Mouse (Mus musculus): ENCODE results near the gene Wdr24. TPM values are rescaled to one million over a fixed set of nuclear protein-coding genes. Genes with fewer than 3 reads are reported as not detected.
"Not testable (repeated sequence)": the region's sequence is repeated elsewhere in the genome, so short reads cannot be mapped to it uniquely, and the experiment has no call there.

The Wdr24 gene
- polyA plus RNA-seq, 1 experiment from 2014 or later = 27.4 TPM

DNA sequence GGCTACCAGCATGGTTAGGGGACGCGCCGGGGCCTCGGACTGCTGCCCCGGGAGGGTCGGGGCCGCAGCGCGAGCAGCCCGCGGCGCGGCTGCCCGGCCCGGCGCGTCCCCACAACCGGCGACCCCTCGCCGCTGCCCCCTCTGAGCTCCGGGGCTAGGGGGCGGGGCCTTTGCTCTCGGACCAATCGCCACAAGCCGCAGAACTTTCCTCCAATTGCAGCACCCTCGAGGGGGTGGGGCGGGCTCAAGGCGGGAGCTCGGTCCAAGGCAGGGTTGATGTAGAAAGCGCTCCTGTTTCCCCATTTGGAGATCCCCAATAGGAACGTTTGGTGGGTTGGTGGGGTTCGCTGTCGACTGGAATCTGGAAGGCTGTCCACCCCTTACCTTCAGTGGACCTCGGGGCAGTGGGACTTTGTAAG is 26.5 kb upstream of the Wdr24 start, which contains the start of gene Metrn:
Gene Metrn, minus strand, starts transcription at position 186 of the 419 bp plus-strand sequence.
- Histone ChIP-seq H3K4me1 (ENCODE audit: control insufficient read depth, insufficient read depth, low read length) (peaks cover 45% of the 10 kb centered on the region), H3K27me3 (ENCODE audit: control insufficient read depth, insufficient read depth, low read length) (no peaks in the 10 kb centered on the region)
- WGBS = under 1% methylated on average over 34 of the region's 35 CpGs

DNA sequence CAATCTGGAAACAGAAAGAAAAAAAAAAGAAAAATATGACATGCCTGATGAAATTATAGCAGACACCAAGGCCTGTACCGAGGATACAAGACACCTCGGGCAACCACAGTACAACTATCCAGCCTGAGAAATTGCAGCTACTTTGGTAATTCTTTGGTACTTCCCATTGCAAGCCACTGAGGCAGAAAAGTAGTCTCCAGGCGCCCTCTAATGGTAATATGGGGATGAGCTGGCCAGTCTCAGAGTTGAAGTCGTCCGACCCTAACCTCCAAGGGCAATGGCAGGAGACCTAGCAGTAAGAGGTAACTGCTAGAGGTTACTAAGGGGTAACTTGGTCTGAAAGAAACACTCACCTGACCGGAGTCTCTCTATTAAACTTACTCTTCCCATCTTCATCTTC is 22.4 kb upstream of the Wdr24 start:
- 8% methylated on average over 6 of the region's 6 CpGs for WGBS
- ATAC-seq (ENCODE audit: low FRiP score) = no peak
- no peak overlapping the region for H3K4me2 ChIP-seq

More for the DNA sequence above, 26.5 kb upstream of the Wdr24 start, which contains the start of gene Metrn:
- ATAC-seq (ENCODE audit: low FRiP score) (peak; percentile 76), DNase-seq (ENCODE audit: low spot score, missing footprints) (peak; percentile 96)
- Histone ChIP-seq H3K9ac (ENCODE audit: low read length) (peak within 1 kb of the TSS; percentile 87), H3K4me3 (ENCODE audit: low read depth, low read length) (peak within 1 kb of the TSS; percentile 89), H3K4me2 (peak within 1 kb of the TSS; percentile 98), H3K9me3 (ENCODE audit: control insufficient read depth, low read length) (no peaks in the 10 kb centered on the region), H3K36me3 (ENCODE audit: control insufficient read depth, insufficient read depth, low read length) (no peaks in the 10 kb centered on the region), H3K27ac (ENCODE audit: low read depth, low read length) (peak within 1 kb of the TSS; percentile 75)

DNA sequence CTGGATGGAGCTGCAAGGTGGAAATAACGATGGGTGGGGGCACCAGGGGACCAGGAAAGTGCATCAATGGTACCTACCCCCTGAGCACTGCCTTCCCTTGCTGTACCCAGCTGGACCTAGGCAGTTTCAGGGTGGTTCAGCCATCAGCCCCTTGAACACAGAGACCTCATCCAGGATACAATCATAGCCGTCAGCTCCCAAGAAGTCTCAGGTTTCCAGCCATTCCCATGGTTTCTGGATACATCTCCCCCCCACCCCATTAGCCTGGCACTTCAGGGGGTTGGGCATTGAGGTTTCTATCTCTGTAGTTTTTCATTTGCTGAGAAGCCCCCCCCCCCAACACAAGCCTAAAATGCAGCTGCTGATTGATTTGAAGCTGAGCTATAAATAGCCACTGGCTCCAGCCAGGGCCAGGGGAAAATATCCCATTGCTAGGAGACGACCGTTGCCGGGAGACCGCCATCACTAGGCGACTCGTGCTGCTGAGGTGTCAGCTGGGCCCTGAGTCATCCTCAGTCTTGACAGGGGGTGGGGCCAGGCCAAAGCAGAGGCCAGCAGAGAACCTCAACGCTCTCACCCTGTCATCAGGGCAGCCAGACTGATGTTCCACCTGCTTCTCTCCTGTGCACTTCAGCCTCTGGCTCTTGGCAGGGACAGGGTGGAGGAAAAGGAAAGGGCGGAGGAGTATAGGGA is 20.5 kb upstream of the Wdr24 start:
- Histone ChIP-seq H3K36me3 (ENCODE audit: control insufficient read depth, insufficient read depth, low read length) (no peaks in the 10 kb centered on the region), H3K27ac (ENCODE audit: low read depth, low read length) (peak overlapping the region; percentile 88), H3K9me3 (ENCODE audit: control insufficient read depth, low read length) (no peaks in the 10 kb centered on the region), H3K4me3 (ENCODE audit: low read depth, low read length) (no peak overlapping the region; the same call in 1 of the 2 replicates), H3K9ac (ENCODE audit: low read length) (peak overlapping the region; percentile 36), H3K27me3 (ENCODE audit: control insufficient read depth, insufficient read depth, low read length) (no peaks in the 10 kb centered on the region), H3K4me2 (peak overlapping the region; percentile 39), H3K4me1 (ENCODE audit: control insufficient read depth, insufficient read depth, low read length) (peaks cover 21% of the 10 kb centered on the region)
- ATAC-seq (ENCODE audit: low FRiP score) = peak; percentile 94
- 11% methylated on average over 10 of the region's 10 CpGs for WGBS
- peak; percentile 98 for DNase-seq (ENCODE audit: low spot score, missing footprints)

More for the DNA sequence above, 22.4 kb upstream of the Wdr24 start:
- Histone ChIP-seq H3K4me1 (ENCODE audit: control insufficient read depth, insufficient read depth, low read length) (peaks cover 30% of the 10 kb centered on the region), H3K27ac (ENCODE audit: low read depth, low read length) (no peak overlapping the region), H3K9ac (ENCODE audit: low read length) (no peak overlapping the region), H3K27me3 (ENCODE audit: control insufficient read depth, insufficient read depth, low read length) (no peaks in the 10 kb centered on the region), H3K36me3 (ENCODE audit: control insufficient read depth, insufficient read depth, low read length) (no peaks in the 10 kb centered on the region), H3K4me3 (ENCODE audit: low read depth, low read length) (no peak overlapping the region), H3K9me3 (ENCODE audit: control insufficient read depth, low read length) (no peaks in the 10 kb centered on the region)
- DNase-seq (ENCODE audit: low spot score, missing footprints) = peak; percentile 97

DNA sequence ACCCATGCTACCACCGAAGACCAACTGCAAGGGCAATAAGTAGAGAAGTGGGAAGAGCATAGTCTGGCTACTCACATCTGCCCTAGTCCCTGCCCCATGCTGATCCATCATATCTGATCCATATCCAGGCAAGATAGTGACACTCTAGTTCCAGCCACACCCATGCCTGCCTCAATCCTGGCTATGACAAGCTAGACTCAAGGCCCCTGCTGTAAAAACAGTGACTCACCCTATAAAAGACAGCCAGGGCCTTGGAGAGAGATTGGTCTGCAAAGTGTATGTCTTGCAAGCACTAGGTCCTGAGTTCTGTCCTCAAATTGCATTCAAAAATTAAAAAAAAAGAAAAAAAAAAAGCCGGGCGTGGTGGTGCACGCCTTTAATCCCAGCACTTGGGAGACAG is 16.9 kb upstream of the Wdr24 start:
- Histone ChIP-seq H3K4me3 (ENCODE audit: low read depth, low read length) (no peak overlapping the region), H3K27me3 (ENCODE audit: control insufficient read depth, insufficient read depth, low read length) (no peaks in the 10 kb centered on the region), H3K9ac (ENCODE audit: low read length) (no peak overlapping the region), H3K9me3 (ENCODE audit: control insufficient read depth, low read length) (no peaks in the 10 kb centered on the region), H3K4me1 (ENCODE audit: control insufficient read depth, insufficient read depth, low read length) (peaks cover 38% of the 10 kb centered on the region), H3K36me3 (ENCODE audit: control insufficient read depth, insufficient read depth, low read length) (no peaks in the 10 kb centered on the region), H3K27ac (ENCODE audit: low read depth, low read length) (no peak overlapping the region), H3K4me2 (no peak overlapping the region)
- 87% methylated on average over 4 of the region's 4 CpGs for WGBS
- no peak for DNase-seq (ENCODE audit: low spot score, missing footprints)
- ATAC-seq (ENCODE audit: low FRiP score) = no peak

DNA sequence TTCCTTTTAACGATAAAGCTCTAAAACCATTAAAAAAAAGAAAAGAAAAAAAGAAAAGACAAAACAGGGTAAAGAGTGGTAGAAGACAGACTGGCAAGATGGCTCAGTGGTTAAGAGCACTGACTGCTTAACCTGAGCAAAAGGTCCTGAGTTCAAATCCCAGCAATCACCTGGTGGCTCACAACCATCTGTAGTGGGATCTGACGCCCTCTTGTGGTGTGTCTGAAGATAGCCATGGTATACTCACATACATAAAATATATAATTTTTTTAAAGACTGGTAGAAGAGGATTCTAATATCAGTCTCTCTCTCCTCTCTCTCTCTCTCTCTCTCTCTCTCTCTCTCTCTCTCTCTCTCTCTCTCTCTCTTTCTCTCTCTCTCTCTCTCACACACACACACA is 16.0 kb upstream of the Wdr24 start:
- not testable (repeated sequence) for H3K27me3 ChIP-seq (ENCODE audit: control insufficient read depth, insufficient read depth, low read length); H3K9ac ChIP-seq (ENCODE audit: low read length); H3K9me3 ChIP-seq (ENCODE audit: control insufficient read depth, low read length); H3K36me3 ChIP-seq (ENCODE audit: control insufficient read depth, insufficient read depth, low read length); DNase-seq (ENCODE audit: low spot score, missing footprints); ATAC-seq (ENCODE audit: low FRiP score); H3K27ac ChIP-seq (ENCODE audit: low read depth, low read length); H3K4me2 ChIP-seq; H3K4me3 ChIP-seq (ENCODE audit: low read depth, low read length)
- peaks cover 33% of the 10 kb centered on the region for H3K4me1 ChIP-seq (ENCODE audit: control insufficient read depth, insufficient read depth, low read length)
- 52% methylated on average over 2 of the region's 2 CpGs for WGBS

DNA sequence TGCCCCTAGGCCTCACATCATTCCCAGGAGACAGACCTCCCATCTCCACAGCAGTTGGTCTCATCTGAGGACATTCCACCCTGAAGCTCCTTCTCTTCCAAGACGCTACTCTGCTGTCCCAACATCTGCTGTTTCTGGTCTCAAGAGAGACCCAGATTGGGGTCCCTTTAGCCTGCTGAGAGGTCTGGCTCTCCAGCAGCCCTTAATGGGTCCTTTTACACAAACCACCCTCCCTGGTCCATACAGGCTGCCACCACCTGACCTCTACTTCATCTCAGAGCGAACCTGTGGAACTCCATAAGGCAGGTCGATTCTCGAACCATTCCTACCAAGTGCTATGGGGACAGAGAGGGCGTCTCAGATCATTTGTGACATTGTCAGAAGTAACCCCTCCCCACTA is 15.4 kb upstream of the Wdr24 start:
- H3K4me1 ChIP-seq (ENCODE audit: control insufficient read depth, insufficient read depth, low read length) = peaks cover 29% of the 10 kb centered on the region
- H3K4me2 ChIP-seq = peak overlapping the region; percentile 80
- DNase-seq (ENCODE audit: low spot score, missing footprints) (no peak), ATAC-seq (ENCODE audit: low FRiP score) (no peak)
- peak overlapping the region; percentile 90 for H3K27ac ChIP-seq (ENCODE audit: low read depth, low read length)
- H3K36me3 ChIP-seq (ENCODE audit: control insufficient read depth, insufficient read depth, low read length) = no peaks in the 10 kb centered on the region
- H3K9ac ChIP-seq (ENCODE audit: low read length) = peak overlapping the region; percentile 89; the same call in 1 of the 2 replicates
- H3K9me3 ChIP-seq (ENCODE audit: control insufficient read depth, low read length) = no peaks in the 10 kb centered on the region
- peaks cover 2% of the 10 kb centered on the region; the same call in 1 of the 2 replicates for H3K27me3 ChIP-seq (ENCODE audit: control insufficient read depth, insufficient read depth, low read length)
- peak overlapping the region; percentile 83; the same call in 1 of the 2 replicates for H3K4me3 ChIP-seq (ENCODE audit: low read depth, low read length)
- 32% methylated on average over 5 of the region's 5 CpGs for WGBS

DNA sequence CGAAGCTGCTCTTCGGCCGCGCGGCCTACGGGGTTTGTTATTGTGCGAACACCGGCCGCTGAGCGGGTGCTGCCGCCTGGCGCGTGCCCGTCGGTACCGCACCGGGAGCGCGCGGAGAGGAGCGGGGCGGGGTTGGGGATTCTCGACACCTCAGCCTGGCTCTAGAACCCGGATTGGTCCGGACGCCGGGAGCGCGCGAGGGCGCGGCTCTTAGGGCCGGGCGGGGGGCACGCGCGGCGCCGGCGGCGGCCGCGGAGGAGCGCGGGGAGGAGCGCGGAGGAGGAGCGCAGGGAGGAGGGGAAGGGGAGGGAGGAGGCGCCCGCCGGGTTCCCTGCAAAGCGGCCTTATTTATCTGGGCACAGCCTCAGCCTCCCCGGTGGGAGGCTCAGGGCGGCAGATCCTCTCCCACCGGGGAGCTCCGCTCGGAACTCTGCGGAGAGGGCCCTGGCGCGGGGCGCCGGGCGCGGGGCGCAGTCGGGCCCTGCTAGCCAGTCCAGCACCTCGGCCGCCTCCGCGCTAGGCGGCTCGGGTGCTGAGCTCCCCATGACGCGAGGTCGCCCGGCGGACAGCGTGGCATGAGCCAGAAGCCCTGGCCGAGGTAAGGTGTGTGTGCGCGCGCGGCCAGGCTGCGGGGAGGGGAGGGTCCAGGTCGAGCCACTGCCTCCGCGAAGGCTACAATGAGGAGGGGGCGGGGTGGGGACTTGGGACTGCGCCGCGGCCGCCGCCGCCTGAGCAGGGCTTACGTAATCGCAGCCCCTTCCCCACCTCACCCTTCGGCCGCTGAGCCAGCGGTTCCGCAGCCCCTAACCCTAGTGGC is 14.4 kb upstream of the Wdr24 start, which contains the start of gene Fbxl16:
Gene Fbxl16, plus strand, starts transcription at position 297 of the 817 bp plus-strand sequence.
- Histone ChIP-seq H3K4me3 (ENCODE audit: low read depth, low read length) (peak within 1 kb of the TSS; percentile 83), H3K4me2 (peak within 1 kb of the TSS; percentile 80), H3K9me3 (ENCODE audit: control insufficient read depth, low read length) (no peaks in the 10 kb centered on the region), H3K27me3 (ENCODE audit: control insufficient read depth, insufficient read depth, low read length) (peaks cover 2% of the 10 kb centered on the region; the same call in 1 of the 2 replicates), H3K36me3 (ENCODE audit: control insufficient read depth, insufficient read depth, low read length) (no peaks in the 10 kb centered on the region), H3K27ac (ENCODE audit: low read depth, low read length) (peak within 1 kb of the TSS; percentile 90), H3K4me1 (ENCODE audit: control insufficient read depth, insufficient read depth, low read length) (peaks cover 19% of the 10 kb centered on the region), H3K9ac (ENCODE audit: low read length) (peak within 1 kb of the TSS; percentile 89)
- under 1% methylated on average over 93 of the region's 100 CpGs for WGBS
- DNase-seq (ENCODE audit: low spot score, missing footprints) = peak; percentile 99
- peak; percentile 79 for ATAC-seq (ENCODE audit: low FRiP score)

DNA sequence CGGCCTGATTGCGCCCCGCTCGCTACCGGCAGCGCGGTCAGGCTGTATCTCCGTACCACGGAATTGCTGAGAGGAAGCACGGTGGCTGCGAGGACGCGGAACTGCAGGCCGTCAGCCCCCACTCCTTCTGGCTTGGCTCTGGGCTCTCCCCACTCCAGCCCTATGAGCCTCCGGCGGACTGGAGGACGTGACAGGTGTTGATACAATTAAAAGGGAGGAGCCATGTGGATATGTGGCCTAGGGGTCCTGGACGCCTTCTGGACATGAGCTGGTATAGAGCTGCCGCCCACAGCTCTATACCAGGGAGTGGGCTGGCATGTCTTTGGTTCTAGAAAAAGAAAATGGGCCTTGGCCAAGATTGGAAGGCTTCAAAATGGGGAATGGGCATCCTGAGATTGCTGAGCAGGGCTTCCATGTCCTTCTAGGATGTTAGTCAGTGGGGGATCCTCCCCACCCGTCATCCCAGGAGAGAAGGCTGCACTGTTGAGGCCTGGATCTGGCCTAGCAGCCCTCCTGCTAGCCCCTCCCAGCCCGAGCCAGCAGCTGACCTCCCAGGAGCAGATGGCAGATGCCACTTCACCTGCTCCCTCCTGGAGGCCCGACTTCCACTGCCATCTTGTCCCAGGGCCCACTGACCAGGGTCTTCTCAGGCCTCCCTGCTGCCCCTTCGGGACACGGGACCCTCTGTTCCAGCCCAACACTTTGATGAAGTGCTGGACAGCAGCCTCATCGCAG is 13.7 kb upstream of the Wdr24 start:
- H3K27ac ChIP-seq (ENCODE audit: low read depth, low read length) = peak overlapping the region; percentile 90
- 8% methylated on average over 25 of the region's 25 CpGs for WGBS
- peak overlapping the region; percentile 83 for H3K4me3 ChIP-seq (ENCODE audit: low read depth, low read length)
- no peaks in the 10 kb centered on the region for H3K9me3 ChIP-seq (ENCODE audit: control insufficient read depth, low read length)
- ATAC-seq (ENCODE audit: low FRiP score) (peak; percentile 79), DNase-seq (ENCODE audit: low spot score, missing footprints) (peak; percentile 95)
- H3K36me3 ChIP-seq (ENCODE audit: control insufficient read depth, insufficient read depth, low read length) = no peaks in the 10 kb centered on the region
- H3K27me3 ChIP-seq (ENCODE audit: control insufficient read depth, insufficient read depth, low read length) = peaks cover 2% of the 10 kb centered on the region; the same call in 1 of the 2 replicates
- peak overlapping the region; percentile 89 for H3K9ac ChIP-seq (ENCODE audit: low read length)
- H3K4me1 ChIP-seq (ENCODE audit: control insufficient read depth, insufficient read depth, low read length) = peaks cover 18% of the 10 kb centered on the region
- peak overlapping the region; percentile 80 for H3K4me2 ChIP-seq

Data from midbrain, embryonic 11.5 days (tissue).